Mouse (Mus musculus) stomach, embryonic 16.5 days (tissue): ENCODE measurements at regions not wholly inside any gene's neighbourhood (a gene's known extent, or its start where the extent isn't known, plus 50 kb on each side); places are given as distances from the start of the nearest gene placed in this dataset.

Experiments used
- ATAC-seq: fragments of 200-750 bp; cut with Nextera tagmentation; 2 replicates; pipeline ENCODE4 v1.8.0; 2017; ENCODE audit warnings: moderate number of reproducible peaks, moderate TSS enrichment; ENCODE audit not compliant: insufficient read depth, low FRiP score
- H3K27ac ChIP-seq: fragments of 300-500 bp; sonication (generic); 2 replicates; pipeline ENCODE4 v1.5.1; 2014; ENCODE audit warnings: low read length
- H3K27me3 ChIP-seq: fragments of 300-500 bp; sonication (generic); 2 replicates; pipeline ENCODE4 v1.6.1; 2014; ENCODE audit warnings: low read length, control low read depth, mixed read lengths; ENCODE audit not compliant: control insufficient read depth, insufficient read depth
- H3K36me3 ChIP-seq: fragments of 300-500 bp; sonication (generic); 2 replicates; pipeline ENCODE4 v1.6.1; 2014; ENCODE audit warnings: low read length; ENCODE audit not compliant: control insufficient read depth, insufficient read depth
- H3K4me1 ChIP-seq: fragments of 300-500 bp; sonication (generic); 2 replicates; pipeline ENCODE4 v1.6.1; 2014; ENCODE audit warnings: low read length, control low read depth, mixed read lengths; ENCODE audit not compliant: control insufficient read depth, insufficient read depth
- H3K4me2 ChIP-seq: fragments of 300-500 bp; sonication (generic); 2 replicates; pipeline ENCODE4 v1.6.1; 2014; ENCODE audit warnings: low read depth, low read length, mixed read lengths
- H3K4me3 ChIP-seq: fragments of 300-500 bp; sonication (generic); replicated peaks from 2 replicates; pipeline ENCODE4 v1.5.1; 2014; ENCODE audit warnings: mild to moderate bottlenecking, low read length
- H3K9ac ChIP-seq: fragments of 300-500 bp; sonication (generic); 2 replicates; pipeline ENCODE4 v1.6.1; 2014; ENCODE audit warnings: low read length
- H3K9me3 ChIP-seq: fragments of 300-500 bp; sonication (generic); replicated peaks from 2 replicates; pipeline ENCODE4 v1.6.1; 2016; ENCODE audit warnings: low read length, control low read depth; ENCODE audit not compliant: control insufficient read depth
- WGBS: fragments of 180-500 bp; shearing (Covaris S2); extraction: QIAGEN DNeasy Blood & Tissue Kit; methylation state at CpG from one replicate; pipeline ENCODE4 v1.1.7; 2014; 5-methylcytosine and 5-hydroxymethylcytosine counted together

- no peak for ATAC-seq
- Histone ChIP-seq H3K36me3 (no peaks in the 10 kb centered on the region), H3K27ac (no peak overlapping the region), H3K9me3 (no peaks in the 10 kb centered on the region), H3K9ac (no peak overlapping the region), H3K4me1 (no peaks in the 10 kb centered on the region), H3K4me2 (no peak overlapping the region), H3K4me3 (no peak overlapping the region), H3K27me3 (no peaks in the 10 kb centered on the region)
- 15% methylated on average over 4 of the region's 4 CpGs for WGBS
These were observed 934.9 kb upstream of the Gm5150 start for GRCm38 (mm10) chr3:16941146-16941545.

GRCm38 (mm10) chr3:16939533-16939932 lies 933.3 kb upstream of the Gm5150 start:
- WGBS = 84% methylated on average over 6 of the region's 6 CpGs
- no peak overlapping the region for H3K9ac ChIP-seq
- ATAC-seq = no peak

GRCm38 (mm10) chr3:16939127-16939526 lies 932.9 kb upstream of the Gm5150 start:
- Histone ChIP-seq H3K4me3 (no peak overlapping the region), H3K9ac (no peak overlapping the region), H3K9me3 (no peaks in the 10 kb centered on the region), H3K36me3 (no peaks in the 10 kb centered on the region), H3K27ac (no peak overlapping the region), H3K27me3 (no peaks in the 10 kb centered on the region), H3K4me2 (no peak overlapping the region), H3K4me1 (no peaks in the 10 kb centered on the region)
- ATAC-seq = no peak
- 84% methylated on average over 5 of the region's 5 CpGs for WGBS

More at GRCm38 (mm10) chr3:16939533-16939932, 933.3 kb upstream of the Gm5150 start:
- no peaks in the 10 kb centered on the region for H3K36me3 ChIP-seq
- H3K4me2 ChIP-seq = no peak overlapping the region
- H3K9me3 ChIP-seq = no peaks in the 10 kb centered on the region
- H3K4me3 ChIP-seq = no peak overlapping the region
- no peaks in the 10 kb centered on the region for H3K4me1 ChIP-seq
- no peaks in the 10 kb centered on the region for H3K27me3 ChIP-seq
- no peak overlapping the region for H3K27ac ChIP-seq

- Histone ChIP-seq H3K4me3 (no peak overlapping the region), H3K36me3 (no peaks in the 10 kb centered on the region), H3K9ac (no peak overlapping the region), H3K4me1 (no peaks in the 10 kb centered on the region), H3K27me3 (no peaks in the 10 kb centered on the region), H3K4me2 (no peak overlapping the region), H3K9me3 (no peaks in the 10 kb centered on the region), H3K27ac (no peak overlapping the region)
- 64% methylated on average over 11 of the region's 11 CpGs for WGBS
- ATAC-seq = no peak
These were observed 932.3 kb upstream of the Gm5150 start for GRCm38 (mm10) chr3:16938491-16939001.

- Histone ChIP-seq H3K4me2 (no peak overlapping the region), H3K4me1 (no peaks in the 10 kb centered on the region), H3K36me3 (no peaks in the 10 kb centered on the region), H3K27me3 (no peaks in the 10 kb centered on the region), H3K4me3 (no peak overlapping the region), H3K9ac (no peak overlapping the region), H3K27ac (no peak overlapping the region), H3K9me3 (no peaks in the 10 kb centered on the region)
- ATAC-seq = no peak
- WGBS = 68% methylated on average over 3 of the region's 3 CpGs
These were observed 924.1 kb upstream of the Gm5150 start for GRCm38 (mm10) chr3:16930299-16930698.

GRCm38 (mm10) chr3:16929846-16930245 lies 923.6 kb upstream of the Gm5150 start:
- WGBS = 59% methylated on average over 1 of the region's 1 CpGs
- no peak for ATAC-seq
- no peaks in the 10 kb centered on the region for H3K27me3 ChIP-seq

GRCm38 (mm10) chr3:16924018-16924417 lies 917.8 kb upstream of the Gm5150 start:
- no peak overlapping the region for H3K4me2 ChIP-seq
- H3K4me1 ChIP-seq = no peaks in the 10 kb centered on the region
- no peak for ATAC-seq
- no peak overlapping the region for H3K4me3 ChIP-seq
- no peaks in the 10 kb centered on the region for H3K36me3 ChIP-seq
- H3K9ac ChIP-seq = no peak overlapping the region
- no peaks in the 10 kb centered on the region for H3K9me3 ChIP-seq
- no peak overlapping the region for H3K27ac ChIP-seq
- H3K27me3 ChIP-seq = no peaks in the 10 kb centered on the region

More at GRCm38 (mm10) chr3:16929846-16930245, 923.6 kb upstream of the Gm5150 start:
- no peak overlapping the region for H3K9ac ChIP-seq
- H3K27ac ChIP-seq = no peak overlapping the region
- no peaks in the 10 kb centered on the region for H3K36me3 ChIP-seq
- H3K4me2 ChIP-seq = no peak overlapping the region
- H3K4me1 ChIP-seq = no peaks in the 10 kb centered on the region
- H3K4me3 ChIP-seq = no peak overlapping the region
- H3K9me3 ChIP-seq = no peaks in the 10 kb centered on the region

GRCm38 (mm10) chr3:16923234-16923914 lies 917.1 kb upstream of the Gm5150 start:
- H3K27ac ChIP-seq = no peak overlapping the region
- no peaks in the 10 kb centered on the region for H3K9me3 ChIP-seq
- no peak for ATAC-seq
- no peaks in the 10 kb centered on the region for H3K27me3 ChIP-seq
- no peak overlapping the region for H3K4me2 ChIP-seq
- H3K9ac ChIP-seq = no peak overlapping the region
- no peaks in the 10 kb centered on the region for H3K36me3 ChIP-seq
- H3K4me3 ChIP-seq = no peak overlapping the region
- no peaks in the 10 kb centered on the region for H3K4me1 ChIP-seq

- Histone ChIP-seq H3K4me2 (no peak overlapping the region), H3K4me3 (no peak overlapping the region), H3K9me3 (no peaks in the 10 kb centered on the region), H3K36me3 (no peaks in the 10 kb centered on the region), H3K27ac (no peak overlapping the region), H3K27me3 (no peaks in the 10 kb centered on the region), H3K4me1 (no peaks in the 10 kb centered on the region), H3K9ac (no peak overlapping the region)
- WGBS = 76% methylated on average over 6 of the region's 6 CpGs
- no peak for ATAC-seq
These were observed 915.1 kb upstream of the Gm5150 start for GRCm38 (mm10) chr3:16921330-16921729.
